ENCODE assay signal across 11 mouse cellular contexts in the genomic region with DNA sequence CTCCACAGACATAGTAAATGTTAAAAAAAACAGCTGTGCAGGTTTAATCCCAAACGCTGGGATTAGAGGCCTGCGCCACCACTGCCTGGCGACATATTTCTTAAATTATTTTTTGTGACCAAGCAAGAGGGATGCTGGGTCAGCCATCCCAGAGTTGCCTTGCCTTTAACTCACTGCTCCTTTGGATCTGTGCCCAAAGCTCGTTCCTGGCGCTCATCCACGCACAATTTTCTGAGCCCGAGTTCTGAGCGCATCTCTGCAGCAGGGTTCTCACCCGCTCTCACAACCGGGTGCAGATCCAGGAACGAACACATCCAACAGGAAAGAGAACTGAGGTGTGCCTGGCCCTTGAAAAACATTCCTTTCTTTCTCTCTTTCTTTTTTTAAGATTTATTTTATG. TPM values are rescaled to one million over a fixed set of nuclear protein-coding genes. Genes with fewer than 3 reads are reported as not detected.
DNase-seq lines count a peak whose midpoint lies in the region; ATAC-seq and TF ChIP-seq lines count a peak whose summit lies in the region.
"Had no signal": no experiment of that assay in that cellular context is flagged by ENCODE, and none has a peak within 500 bp of the region (broad histone marks: within the 10 kb centered on the region; RNA-seq: fewer than 3 reads in every experiment).

No protein-coding gene starts in this region.

- no peak overlapping the region for H3K9ac ChIP-seq in kidney, embryonic 15.5 days
- H3K9ac ChIP-seq in intestine, embryonic 14.5 days (ENCODE audit: low read length), result no peak overlapping the region
- H3K9ac ChIP-seq: embryonic facial prominence, embryonic 15.5 days; lung, embryonic 15.5 days had no signal

- ATAC-seq in kidney, embryonic 15.5 days (replicated peaks; ENCODE audit: low FRiP score), result no peak
- 0 out of 2 replicates have a peak, but pooled peaks have one; percentile 1 for ATAC-seq in intestine, embryonic 14.5 days (replicated peaks; ENCODE audit: low FRiP score, low TSS enrichment, low read depth)

- H3K4me1 ChIP-seq in kidney, embryonic 15.5 days, result peaks cover 29% of the 10 kb centered on the region
- peaks cover 12% of the 10 kb centered on the region; the same call in 1 of the 2 replicates for H3K4me1 ChIP-seq in intestine, embryonic 14.5 days (replicated peaks; ENCODE audit: control insufficient read depth, insufficient read depth, low read length)
- peaks cover 3% of the 10 kb centered on the region; the same call in 1 of the 2 replicates for H3K4me1 ChIP-seq in lung, adult 2 months (ENCODE audit: control insufficient read depth, insufficient read depth, low read length)

- H3K27ac ChIP-seq in kidney, embryonic 15.5 days, result no peak overlapping the region
- no peak overlapping the region for H3K27ac ChIP-seq in intestine, embryonic 14.5 days (ENCODE audit: low read depth)
- H3K27ac ChIP-seq: lung, embryonic 15.5 days had no signal

- no peak for TF ChIP-seq CTCF in lung, adult 2 months (IDR thresholded peaks at IDR 0.05; ENCODE audit: insufficient read depth, low read length)

- H3K27me3 ChIP-seq in kidney, embryonic 15.5 days, result no peaks in the 10 kb centered on the region
- no peaks in the 10 kb centered on the region for H3K27me3 ChIP-seq in intestine, embryonic 14.5 days (replicated peaks; ENCODE audit: control insufficient read depth, insufficient read depth, low read length)
- H3K27me3 ChIP-seq: embryonic facial prominence, embryonic 15.5 days; lung, embryonic 15.5 days had no signal

- no peaks in the 10 kb centered on the region for H3K36me3 ChIP-seq in kidney, embryonic 15.5 days
- H3K36me3 ChIP-seq in intestine, embryonic 14.5 days (ENCODE audit: control insufficient read depth, insufficient read depth, low read length), result no peaks in the 10 kb centered on the region
- H3K36me3 ChIP-seq: embryonic facial prominence, embryonic 15.5 days; G1E; lung, embryonic 15.5 days had no signal

- no peaks in the 10 kb centered on the region for H3K9me3 ChIP-seq in kidney, embryonic 15.5 days (replicated peaks)
- no peaks in the 10 kb centered on the region for H3K9me3 ChIP-seq in intestine, embryonic 14.5 days (ENCODE audit: control insufficient read depth, low read length)
- H3K9me3 ChIP-seq: embryonic facial prominence, embryonic 15.5 days; lung, embryonic 15.5 days had no signal

- no peak overlapping the region for H3K4me3 ChIP-seq in kidney, embryonic 15.5 days (replicated peaks)
- H3K4me3 ChIP-seq in intestine, embryonic 14.5 days (ENCODE audit: low read depth, low read length), result no peak overlapping the region
- H3K4me3 ChIP-seq in lung, adult 2 months (replicated peaks; ENCODE audit: extremely low read depth, low read depth, low read length), result no peak overlapping the region

- no peak for TF ChIP-seq POLR2A in lung, adult 2 months (IDR thresholded peaks at IDR 0.05; ENCODE audit: borderline replicate concordance, extremely low read depth, low read depth, low read length)

- peak; percentile 64 for DNase-seq in kidney, adult 18-20 months
- peak; percentile 28 for DNase-seq in urinary bladder, postnatal 14 days (ENCODE audit: low spot score)
- DNase-seq in urinary bladder, postnatal 25 days (ENCODE audit: low spot score), result no peak
- no peak for DNase-seq in intestine, embryonic 14.5 days (ENCODE audit: low spot score)
- no peak for DNase-seq in lung, postnatal 4 days
- no peak for DNase-seq in lung, adult 2 months

- whole genome bisulfite sequencing in kidney, embryonic 15.5 days, result 66% methylated on average over 11 of the region's 11 CpGs
- WGBS in intestine, embryonic 14.5 days, result 64% methylated on average over 11 of the region's 11 CpGs
- 61% methylated on average over 11 of the region's 11 CpGs for WGBS in lung, adult 2 months

- no peak overlapping the region for H3K4me2 ChIP-seq in kidney, embryonic 15.5 days
- no peak overlapping the region for H3K4me2 ChIP-seq in intestine, embryonic 14.5 days (ENCODE audit: low read length)

RNA-seq across cellular contexts. Expression of a gene that starts 7.6 kb away (rescaled TPM):
- polyA plus RNA-seq in kidney, embryonic 15.5 days (2015; fragmentation: Nextera tagmentation; extraction: Ambion mirVana), result 12.0 and 13.9 TPM in 2 replicates
- 8.4 and 10.0 TPM in 2 replicates for polyA plus RNA-seq in intestine, embryonic 14.5 days (2014; fragmentation: Nextera tagmentation; extraction: Ambion mirVana)
- 0.08 TPM in 1 of 2 replicates, not detected in the other for polyA plus RNA-seq in lung, adult 2 months (2012; rRNA removed)
- polyA plus RNA-seq: G1E; neural tube, embryonic 11.5 days had no signal

RNA-seq across cellular contexts. Expression of a gene that starts 32.5 kb away (rescaled TPM):
- polyA plus RNA-seq in kidney, embryonic 15.5 days (2015; fragmentation: Nextera tagmentation; extraction: Ambion mirVana), result 13.6 and 14.8 TPM in 2 replicates
- 21.1 and 21.5 TPM in 2 replicates for polyA plus RNA-seq in intestine, embryonic 14.5 days (2014; fragmentation: Nextera tagmentation; extraction: Ambion mirVana)
- polyA plus RNA-seq in lung, adult 2 months (2012; rRNA removed), result 85.1 and 107 TPM in 2 replicates

RNA-seq across cellular contexts. Expression of a gene that starts 36.5 kb away (rescaled TPM):
- 62.8 and 68.0 TPM in 2 replicates for polyA plus RNA-seq in kidney, embryonic 15.5 days (2015; fragmentation: Nextera tagmentation; extraction: Ambion mirVana)
- 45.2 and 57.7 TPM in 2 replicates for polyA plus RNA-seq in intestine, embryonic 14.5 days (2014; fragmentation: Nextera tagmentation; extraction: Ambion mirVana)
- 15.9 and 16.6 TPM in 2 replicates for polyA plus RNA-seq in lung, adult 2 months (2012; rRNA removed)

RNA-seq across cellular contexts. Expression of a gene that starts 55.4 kb away (rescaled TPM):
- polyA plus RNA-seq in kidney, embryonic 15.5 days (2015; fragmentation: Nextera tagmentation; extraction: Ambion mirVana), result 1.6 and 2.0 TPM in 2 replicates
- 1.7 and 2.3 TPM in 2 replicates for polyA plus RNA-seq in intestine, embryonic 14.5 days (2014; fragmentation: Nextera tagmentation; extraction: Ambion mirVana)
- 2.3 and 2.7 TPM in 2 replicates for polyA plus RNA-seq in lung, adult 2 months (2012; rRNA removed)

Comparison
In these comparisons a context has a peak if more than half of its experiments do, and no peak if none do; other contexts are left out.
1. DNase-seq: peak in kidney, adult 18-20 months (single experiment) and urinary bladder, postnatal 14 days (single experiment); none in urinary bladder, postnatal 25 days (single experiment), intestine, embryonic 14.5 days (single experiment), lung, postnatal 4 days (0 of 2) and lung, adult 2 months (single experiment).